Mouse (Mus musculus): ENCODE data around the gene Zmynd12. TPM values are rescaled to one million over a fixed set of nuclear protein-coding genes. Genes with fewer than 3 reads are reported as not detected.
A peak's percentile ranks its signal among the peaks of the same experiment; 100 is the strongest.

Gene Zmynd12
- polyA plus RNA-seq, 1 experiment from 2014 or later, result 2.9 TPM

- Histone ChIP-seq H3K4me3 (ENCODE audit: low read depth, low read length) (no peak overlapping the region), H3K9me3 (ENCODE audit: low read length) (no peaks in the 10 kb centered on the region), H3K4me1 (ENCODE audit: insufficient read depth, low read depth, low read length) (peaks cover 12% of the 10 kb centered on the region; the same call in 1 of the 2 replicates), H3K4me2 (replicated peaks; ENCODE audit: low read depth, low read length) (no peak overlapping the region), H3K27ac (ENCODE audit: low read length) (no peak overlapping the region), H3K9ac (replicated peaks; ENCODE audit: low read depth) (no peak overlapping the region), H3K36me3 (ENCODE audit: insufficient read depth, low read length) (no peaks in the 10 kb centered on the region), H3K27me3 (replicated peaks; ENCODE audit: insufficient read depth, low read length) (no peaks in the 10 kb centered on the region)
- DNase-seq (ENCODE audit: low spot score) (peak; percentile 90), ATAC-seq (peak; percentile 37)
- WGBS, result 61% methylated on average over 16 of the region's 16 CpGs
- TF ChIP-seq CTCF (IDR thresholded peaks at IDR 0.05), result no peak
- TF ChIP-seq EP300 (IDR thresholded peaks at IDR 0.05), result peak; percentile 39; the same call in 1 of the 2 replicates
Measured at GRCm38 (mm10) chr4:119467720-119468380, 45.2 kb downstream of the Zmynd12 start.

DNA sequence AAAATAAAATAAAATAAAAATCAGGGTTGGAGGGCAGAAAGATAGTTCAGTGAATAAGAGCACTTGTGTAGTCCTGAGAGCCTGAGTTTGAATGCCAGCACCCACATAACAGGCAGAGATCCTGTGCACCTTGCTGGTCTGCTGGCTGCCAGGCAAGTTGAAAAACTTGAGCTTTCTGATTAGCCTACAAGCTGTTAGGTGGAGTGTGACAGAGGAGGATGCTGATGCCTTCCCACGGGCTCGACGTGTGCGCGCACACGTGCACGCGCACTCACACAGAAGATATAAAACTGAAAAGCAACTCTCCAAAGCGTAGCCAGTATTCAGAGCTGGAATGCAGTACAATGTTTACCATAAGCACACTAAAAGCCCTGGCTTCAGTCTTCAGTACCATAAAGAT is 49.9 kb downstream of the Zmynd12 start:
- WGBS, result 53% methylated on average over 9 of the region's 9 CpGs
- Histone ChIP-seq H3K36me3 (ENCODE audit: insufficient read depth, low read length) (no peaks in the 10 kb centered on the region), H3K4me1 (ENCODE audit: insufficient read depth, low read depth, low read length) (0 out of 2 replicates have a peak, but pooled peaks cover under 1% of the 10 kb centered on the region), H3K4me2 (replicated peaks; ENCODE audit: low read depth, low read length) (no peak overlapping the region), H3K27me3 (replicated peaks; ENCODE audit: insufficient read depth, low read length) (no peaks in the 10 kb centered on the region), H3K9me3 (ENCODE audit: low read length) (no peaks in the 10 kb centered on the region), H3K4me3 (ENCODE audit: low read depth, low read length) (no peak overlapping the region), H3K27ac (ENCODE audit: low read length) (no peak overlapping the region), H3K9ac (replicated peaks; ENCODE audit: low read depth) (no peak overlapping the region)
- DNase-seq (ENCODE audit: low spot score) (no peak), ATAC-seq (no peak)
- TF ChIP-seq EP300 (IDR thresholded peaks at IDR 0.05), result no peak
- TF ChIP-seq CTCF (IDR thresholded peaks at IDR 0.05), result no peak

- ATAC-seq (no peak), DNase-seq (ENCODE audit: low spot score) (no peak)
- Histone ChIP-seq H3K4me3 (ENCODE audit: low read depth, low read length) (no peak overlapping the region), H3K9me3 (ENCODE audit: low read length) (no peaks in the 10 kb centered on the region), H3K27me3 (replicated peaks; ENCODE audit: insufficient read depth, low read length) (no peaks in the 10 kb centered on the region), H3K9ac (replicated peaks; ENCODE audit: low read depth) (no peak overlapping the region), H3K4me2 (replicated peaks; ENCODE audit: low read depth, low read length) (no peak overlapping the region), H3K4me1 (ENCODE audit: insufficient read depth, low read depth, low read length) (no peaks in the 10 kb centered on the region), H3K27ac (ENCODE audit: low read length) (no peak overlapping the region), H3K36me3 (ENCODE audit: insufficient read depth, low read length) (no peaks in the 10 kb centered on the region)
- 29% methylated on average over 5 of the region's 5 CpGs for WGBS
- no peak for TF ChIP-seq EP300 (IDR thresholded peaks at IDR 0.05)
- TF ChIP-seq CTCF (IDR thresholded peaks at IDR 0.05), result no peak
Measured at GRCm38 (mm10) chr4:119473150-119473549, 50.5 kb downstream of the Zmynd12 start.

- Histone ChIP-seq H3K4me1 (ENCODE audit: insufficient read depth, low read depth, low read length) (no peaks in the 10 kb centered on the region), H3K9ac (replicated peaks; ENCODE audit: low read depth) (no peak overlapping the region), H3K27me3 (replicated peaks; ENCODE audit: insufficient read depth, low read length) (no peaks in the 10 kb centered on the region), H3K36me3 (ENCODE audit: insufficient read depth, low read length) (no peaks in the 10 kb centered on the region), H3K27ac (ENCODE audit: low read length) (no peak overlapping the region), H3K9me3 (ENCODE audit: low read length) (no peaks in the 10 kb centered on the region), H3K4me3 (ENCODE audit: low read depth, low read length) (no peak overlapping the region), H3K4me2 (replicated peaks; ENCODE audit: low read depth, low read length) (no peak overlapping the region)
- 53% methylated on average over 9 of the region's 9 CpGs for WGBS
- ATAC-seq, result no peak
- DNase-seq (ENCODE audit: low spot score), result no peak
- TF ChIP-seq EP300 (IDR thresholded peaks at IDR 0.05) (no peak), CTCF (IDR thresholded peaks at IDR 0.05) (peak; percentile 16; the same call in 1 of the 2 replicates)
Measured at GRCm38 (mm10) chr4:119483051-119483450, 60.4 kb downstream of the Zmynd12 start.

- H3K4me3 ChIP-seq (ENCODE audit: low read depth, low read length), result no peak overlapping the region
- H3K36me3 ChIP-seq (ENCODE audit: insufficient read depth, low read length), result no peaks in the 10 kb centered on the region
- TF ChIP-seq EP300 (IDR thresholded peaks at IDR 0.05) (no peak), CTCF (IDR thresholded peaks at IDR 0.05) (no peak)
- no peaks in the 10 kb centered on the region for H3K9me3 ChIP-seq (ENCODE audit: low read length)
- 65% methylated on average over 7 of the region's 7 CpGs for WGBS
- no peak for ATAC-seq
- no peak overlapping the region for H3K27ac ChIP-seq (ENCODE audit: low read length)
- no peak for DNase-seq (ENCODE audit: low spot score)
- H3K4me2 ChIP-seq (replicated peaks; ENCODE audit: low read depth, low read length), result no peak overlapping the region
- H3K4me1 ChIP-seq (ENCODE audit: insufficient read depth, low read depth, low read length), result no peaks in the 10 kb centered on the region
- H3K27me3 ChIP-seq (replicated peaks; ENCODE audit: insufficient read depth, low read length), result no peaks in the 10 kb centered on the region
- H3K9ac ChIP-seq (replicated peaks; ENCODE audit: low read depth), result no peak overlapping the region
Measured at GRCm38 (mm10) chr4:119484882-119485281, 62.3 kb downstream of the Zmynd12 start.

DNA sequence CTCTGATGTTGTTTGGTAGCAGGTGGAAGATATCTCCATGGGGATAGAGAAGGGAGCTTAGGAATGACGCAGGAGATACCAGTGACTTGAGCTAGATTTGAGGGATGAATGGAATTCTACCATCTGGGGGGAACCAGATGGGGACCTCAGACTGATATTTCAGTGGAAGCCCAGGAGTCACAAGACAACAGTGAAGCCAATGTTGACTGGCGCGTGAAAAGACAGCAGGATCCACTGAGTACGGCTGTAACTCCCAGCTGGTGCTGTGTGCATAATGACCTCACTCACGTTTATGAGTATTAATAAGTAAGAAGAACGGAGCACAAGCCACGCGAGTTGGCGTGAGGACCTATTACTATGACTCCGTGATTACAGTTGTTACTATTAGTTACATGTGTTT is 67.1 kb downstream of the Zmynd12 start:
- 93% methylated on average over 10 of the region's 10 CpGs for whole genome bisulfite sequencing
- no peak for ATAC-seq
- Histone ChIP-seq H3K9me3 (ENCODE audit: low read length) (no peaks in the 10 kb centered on the region), H3K27ac (ENCODE audit: low read length) (no peak overlapping the region), H3K9ac (replicated peaks; ENCODE audit: low read depth) (no peak overlapping the region), H3K36me3 (ENCODE audit: insufficient read depth, low read length) (no peaks in the 10 kb centered on the region), H3K4me2 (replicated peaks; ENCODE audit: low read depth, low read length) (no peak overlapping the region), H3K4me1 (ENCODE audit: insufficient read depth, low read depth, low read length) (no peaks in the 10 kb centered on the region), H3K27me3 (replicated peaks; ENCODE audit: insufficient read depth, low read length) (peaks cover 8% of the 10 kb centered on the region), H3K4me3 (ENCODE audit: low read depth, low read length) (no peak overlapping the region)
- TF ChIP-seq CTCF (IDR thresholded peaks at IDR 0.05), result no peak
- no peak for TF ChIP-seq EP300 (IDR thresholded peaks at IDR 0.05)
- DNase-seq (ENCODE audit: low spot score), result no peak

Data from lung, postnatal 0 days (tissue).